Mouse (Mus musculus) layer of hippocampus, postnatal 36 days (tissue): Measurements from ENCODE around the gene Traf2. TPM values are rescaled to one million over a fixed set of nuclear protein-coding genes. Genes with fewer than 3 reads are reported as not detected.

Experiments used
- DNase-seq, 2 experiments: peaks; one replicate each; pipeline ENCODE4 v3.0.0; 2022
- total RNA-seq, 2 experiments: library from RNA; stranded (reverse); gene quantifications; 2 replicates each; pipeline ENCODE4 v1.2.3; 2021

Traf2 gene
- total RNA-seq, 2 experiments from 2014 or later = 11.9 to 12.6 TPM

DNA sequence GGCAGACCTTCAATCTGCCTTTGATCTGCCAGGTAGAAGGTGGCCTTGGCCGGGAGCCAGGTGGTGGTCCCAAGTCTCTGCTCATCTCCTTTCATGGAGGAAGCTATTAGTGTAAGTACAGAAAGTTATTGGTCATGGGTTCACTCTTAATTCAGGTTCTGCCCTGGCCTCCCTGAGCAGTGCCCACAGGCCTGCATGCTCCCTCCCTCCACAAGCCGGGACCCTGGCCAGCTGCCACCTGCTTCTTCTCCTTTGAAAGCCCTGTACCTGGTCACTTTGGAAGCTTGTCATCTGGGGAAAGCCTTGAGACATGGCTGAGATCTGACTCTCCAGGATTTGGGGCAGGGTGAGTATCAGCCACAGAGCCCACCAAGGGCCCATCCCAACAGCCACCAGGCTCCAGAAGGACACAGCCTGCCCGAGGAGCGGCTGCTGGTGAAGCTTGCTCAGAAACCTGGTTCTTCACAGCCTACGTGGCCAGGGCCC lies 53.2 kb downstream of the Traf2 start, which contains the start of gene Lcn12:
Lcn12 (minus strand) TSS at position 436 of the 486 bp plus-strand sequence.
- no peak for DNase-seq

DNA sequence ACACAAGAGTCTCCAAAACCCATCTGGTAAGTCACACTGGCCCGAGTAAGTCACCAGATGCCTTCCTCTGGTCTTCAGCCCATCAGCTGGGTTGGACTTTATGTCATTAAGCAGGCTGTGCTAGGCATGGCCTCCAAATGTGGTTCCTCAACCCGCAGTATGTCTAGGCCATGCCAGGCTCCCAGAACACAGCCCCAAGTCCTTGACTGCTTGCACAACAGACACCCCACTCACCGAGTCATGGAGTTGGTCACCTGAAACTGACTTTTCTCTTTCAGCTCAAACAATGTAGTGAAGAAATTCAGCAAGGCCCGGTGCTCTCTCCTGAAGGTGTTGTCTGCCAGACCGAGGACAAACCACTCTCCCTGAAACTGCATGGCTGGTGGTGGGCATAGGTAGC lies 53.8 kb downstream of the Traf2 start:
- no peak for DNase-seq

DNA sequence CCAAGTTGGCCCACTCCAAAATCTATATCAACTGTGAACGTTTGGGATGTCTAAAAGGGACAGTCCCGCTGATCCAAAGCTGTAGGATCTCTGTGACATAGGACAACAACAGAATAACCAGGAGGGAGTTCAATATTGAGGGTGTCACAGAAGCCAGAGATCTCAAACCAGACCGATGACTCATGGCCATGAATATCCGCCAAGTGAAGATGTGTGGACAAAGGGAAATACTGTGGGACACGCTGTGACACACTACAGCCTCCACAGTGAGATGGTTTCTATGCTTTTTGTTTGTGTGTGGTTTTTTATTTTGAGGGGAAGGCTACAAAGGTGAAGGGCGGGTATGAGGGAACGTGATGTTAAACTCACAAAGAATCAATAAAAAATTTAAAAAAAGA lies 58.1 kb downstream of the Traf2 start:
- DNase-seq = no peak

DNA sequence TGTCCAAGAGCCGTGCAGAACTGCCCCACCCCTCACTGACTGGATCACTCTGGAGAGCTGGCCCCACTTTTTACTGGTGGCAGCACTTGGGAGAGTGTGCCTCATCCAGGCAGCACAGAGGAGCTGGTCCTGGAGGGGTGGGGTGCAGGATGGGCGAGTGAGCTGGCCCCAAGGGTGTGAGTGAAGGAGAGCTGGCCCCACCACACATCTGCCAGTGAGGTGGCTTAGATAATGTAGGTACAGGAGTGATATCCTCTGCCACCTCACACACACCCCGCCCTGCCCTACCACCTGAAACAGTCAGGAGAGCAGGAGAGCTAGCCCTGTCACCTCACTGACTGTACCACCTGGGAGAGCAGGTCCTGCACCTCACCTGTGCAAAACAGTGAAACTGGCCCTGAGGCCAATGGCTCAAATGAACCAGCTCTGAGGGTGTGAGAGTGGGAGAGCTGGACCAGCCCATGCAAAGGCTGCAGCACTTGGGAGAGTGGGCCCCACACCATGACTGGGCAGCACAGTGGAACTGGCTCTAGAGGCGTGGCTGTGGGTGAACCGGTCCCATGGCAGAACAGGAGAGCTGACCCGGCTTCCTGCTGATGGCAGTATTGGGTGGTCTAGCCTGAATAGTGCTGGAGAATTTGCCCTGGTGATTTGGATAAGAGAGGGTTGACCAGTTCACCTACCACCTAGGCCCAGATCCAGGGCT lies 58.6 kb downstream of the Traf2 start:
- no peak for DNase-seq

DNA sequence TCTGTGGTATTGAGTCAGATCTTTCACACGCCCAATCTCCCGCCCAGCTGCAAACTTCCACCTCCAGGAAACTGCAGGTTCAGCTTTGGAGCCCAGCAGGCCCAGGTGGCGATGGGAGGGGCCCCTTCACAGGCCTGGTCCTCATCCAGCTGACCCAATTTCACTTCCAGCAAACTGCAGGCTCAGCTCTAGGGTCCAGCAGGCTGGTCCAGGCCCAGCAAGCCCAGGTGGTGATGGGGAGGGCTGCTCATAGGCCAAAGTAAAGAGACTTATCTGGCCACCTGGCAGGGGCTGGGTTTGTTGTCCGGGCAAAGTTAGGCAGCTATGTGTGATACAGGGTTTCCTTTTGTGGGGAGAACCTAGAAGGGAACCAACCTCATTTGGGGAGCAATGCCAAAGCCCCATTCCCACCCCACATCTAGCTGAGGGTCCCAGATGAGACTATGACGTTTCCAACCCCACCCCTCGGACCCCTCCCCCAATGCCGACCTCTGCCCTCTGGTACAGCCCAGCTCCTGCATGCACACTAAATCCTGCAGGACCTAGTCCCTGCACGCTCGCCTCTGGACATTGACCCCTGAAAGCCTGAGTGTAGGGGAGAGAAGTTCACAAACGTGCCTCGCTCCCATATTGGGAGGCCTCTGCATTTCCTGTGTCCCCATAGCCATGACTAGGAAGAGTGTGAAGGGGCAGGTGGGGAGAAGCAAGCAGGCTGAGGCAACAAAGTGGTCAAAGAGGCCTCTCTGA lies 61.7 kb downstream of the Traf2 start:
- DNase-seq = no peak

DNA sequence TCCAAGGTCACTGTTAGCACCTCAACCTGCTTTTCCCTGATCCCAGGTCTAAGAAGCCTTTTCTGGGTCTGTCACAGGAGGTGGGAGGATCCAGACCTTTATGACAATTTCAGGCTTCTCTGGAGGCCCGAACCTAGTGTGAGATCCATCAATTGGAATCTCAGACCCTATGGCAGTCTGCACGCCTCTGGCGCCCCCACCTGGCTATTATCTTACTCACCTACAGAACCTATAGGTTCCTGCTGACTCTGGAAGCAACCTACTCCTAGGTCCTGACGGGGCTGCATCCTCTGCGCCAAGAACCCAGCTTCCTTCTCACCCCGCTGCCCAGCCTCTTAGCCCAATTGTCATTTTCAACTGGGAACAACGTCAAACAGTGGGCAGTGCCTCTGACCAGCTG lies 63.8 kb downstream of the Traf2 start:
- no peak for DNase-seq

DNA sequence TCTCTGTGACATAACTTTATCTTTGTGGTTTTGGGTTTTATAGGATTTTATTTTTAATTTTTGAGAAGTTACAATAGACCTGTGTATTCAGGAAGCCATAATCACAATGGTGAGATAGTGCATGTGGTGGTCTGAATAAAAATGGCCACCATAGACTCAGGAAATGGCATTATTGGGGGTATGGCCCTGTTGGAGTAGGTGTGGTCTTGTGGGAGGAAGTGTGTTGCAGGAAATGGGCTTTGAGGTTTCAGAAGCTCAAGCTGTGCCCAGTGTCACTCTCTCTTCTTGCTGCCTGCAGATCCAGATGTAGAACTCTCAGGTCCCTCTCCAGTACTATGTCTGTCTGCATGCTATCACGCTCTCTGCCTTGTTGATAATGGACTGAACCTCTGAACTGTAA lies 66.2 kb downstream of the Traf2 start:
- DNase-seq = no peak

DNA sequence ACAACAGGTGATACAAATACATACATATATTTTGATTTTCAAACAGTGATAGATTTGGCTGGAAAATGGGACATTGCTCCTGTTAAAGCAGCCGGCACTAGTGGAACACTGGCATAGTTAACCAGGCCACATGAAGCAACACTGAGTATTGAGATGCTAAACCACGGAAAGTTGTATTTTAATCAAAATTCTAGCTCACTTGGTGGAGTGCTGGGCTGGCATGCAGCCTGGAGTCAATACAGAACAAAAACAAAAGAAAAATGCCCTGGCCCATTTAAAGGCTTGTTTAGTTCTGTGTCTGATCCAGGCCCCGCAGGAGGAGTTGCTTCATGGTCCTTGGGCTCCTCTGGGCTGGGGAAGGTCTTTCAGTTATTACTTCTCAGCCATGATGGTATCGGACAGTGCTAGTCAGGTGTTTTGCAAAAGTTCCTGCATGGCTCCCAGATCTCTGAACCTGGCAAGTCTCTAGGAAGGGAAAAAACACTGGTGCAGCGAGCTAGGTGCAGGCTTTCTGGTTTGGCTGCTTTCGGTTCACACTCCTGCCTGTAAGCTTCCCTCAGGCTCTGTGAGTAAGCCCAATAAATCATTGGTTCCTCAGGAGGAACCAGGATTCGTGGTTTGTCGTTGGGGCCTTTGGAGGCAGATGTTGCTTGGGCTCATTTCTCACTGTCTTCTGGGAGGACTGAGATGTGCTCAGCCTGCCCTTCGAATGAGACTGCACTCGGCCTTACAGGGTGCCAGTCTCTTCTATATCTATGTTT lies 67.0 kb downstream of the Traf2 start:
- DNase-seq = no peak

DNA sequence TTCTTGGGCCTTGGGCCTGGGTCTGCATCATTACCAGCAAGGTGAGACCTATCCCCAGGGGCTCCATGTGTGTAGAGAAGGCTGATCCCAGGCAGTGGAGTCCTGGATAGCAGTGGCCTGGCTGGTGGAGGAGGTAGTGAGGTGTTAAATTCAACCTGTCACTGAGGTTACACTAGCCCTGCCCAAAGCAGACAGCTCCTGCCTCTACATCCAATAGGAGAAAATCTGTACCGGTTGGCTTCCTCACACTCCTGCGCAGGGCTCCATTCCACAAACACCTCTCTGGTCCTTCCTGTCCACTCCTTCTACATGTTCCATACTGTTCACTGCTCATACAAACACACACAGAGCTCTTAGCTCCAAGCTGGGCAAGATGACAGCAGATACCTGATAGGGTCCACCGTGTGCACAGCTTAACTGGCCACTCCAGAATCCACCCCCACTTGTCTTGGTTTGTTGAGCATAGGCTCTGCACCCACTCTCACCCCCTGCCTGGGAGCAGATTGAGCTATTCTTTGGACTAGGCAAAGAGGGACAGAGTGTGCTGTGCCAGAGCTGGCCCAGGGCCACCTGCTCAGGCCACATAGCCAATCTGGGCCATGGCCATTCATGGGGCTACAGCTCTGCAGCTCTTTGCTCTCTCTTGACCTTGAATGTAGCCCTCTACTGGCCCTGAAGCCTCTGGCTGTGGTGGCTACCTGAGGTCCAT lies 68.6 kb downstream of the Traf2 start:
- DNase-seq = peak; percentile 66 to 70

DNA sequence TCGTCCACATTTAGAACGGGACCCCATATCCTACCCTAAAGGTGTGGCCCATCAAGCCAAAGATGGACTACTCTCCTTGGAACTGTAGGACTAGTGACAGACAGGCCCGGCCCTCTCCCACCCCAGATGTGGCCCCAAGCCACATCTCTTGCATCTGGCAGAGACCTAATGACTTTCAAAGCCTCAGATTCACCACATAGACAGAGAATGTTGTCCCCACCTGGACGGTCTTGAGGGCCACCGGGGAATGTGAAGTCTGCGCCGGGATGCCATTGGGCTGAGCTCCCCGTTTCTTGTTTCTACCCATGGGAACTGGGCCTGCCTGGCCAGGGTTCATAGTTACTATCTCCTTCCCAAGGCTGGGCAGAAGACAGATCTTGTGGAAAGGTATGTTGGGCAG lies 69.2 kb downstream of the Traf2 start:
- no peak for DNase-seq

DNA sequence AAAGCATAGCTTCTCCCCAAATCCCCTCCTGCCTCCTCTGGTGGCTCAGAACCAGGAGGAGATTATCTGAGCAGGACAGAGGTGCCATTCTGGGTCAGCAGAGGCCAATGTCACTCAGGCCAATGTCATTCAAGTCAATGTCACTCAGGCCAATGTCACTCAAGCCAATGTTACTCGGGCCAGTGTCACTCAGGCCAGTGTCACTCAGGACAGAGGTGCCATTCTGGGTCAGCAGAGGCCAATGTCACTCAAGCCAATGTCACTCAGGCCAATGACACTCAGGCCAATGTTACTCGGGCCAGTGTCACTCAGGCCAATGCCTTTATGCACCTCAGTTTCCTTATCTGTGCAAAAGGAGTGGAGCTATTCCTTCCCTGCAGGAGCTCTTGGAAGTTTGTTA lies 74.2 kb downstream of the Traf2 start:
- DNase-seq = no peak

DNA sequence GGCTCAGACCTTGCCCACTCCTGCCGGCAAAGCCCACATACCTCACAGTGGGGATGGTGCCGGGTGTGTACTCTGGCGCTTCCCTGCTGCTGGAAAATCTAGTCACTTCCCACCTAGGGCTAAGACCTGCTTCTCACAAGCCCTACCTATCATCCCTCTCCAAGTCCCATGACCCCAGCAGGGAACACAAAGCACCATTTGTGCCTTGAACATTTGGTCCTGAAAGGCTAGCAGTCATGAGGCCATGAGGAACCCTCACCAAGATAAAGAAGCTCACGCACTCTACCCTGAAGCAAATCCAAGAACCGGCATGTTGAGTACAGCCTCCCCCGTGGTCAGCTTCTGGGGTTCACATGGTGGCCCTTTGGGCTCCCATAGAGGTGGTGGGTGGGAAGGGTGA lies 76.8 kb downstream of the Traf2 start, which contains the start of gene Ptgds:
Ptgds (minus strand) TSS at position 78 of the 400 bp plus-strand sequence.
- DNase-seq = no peak

DNA sequence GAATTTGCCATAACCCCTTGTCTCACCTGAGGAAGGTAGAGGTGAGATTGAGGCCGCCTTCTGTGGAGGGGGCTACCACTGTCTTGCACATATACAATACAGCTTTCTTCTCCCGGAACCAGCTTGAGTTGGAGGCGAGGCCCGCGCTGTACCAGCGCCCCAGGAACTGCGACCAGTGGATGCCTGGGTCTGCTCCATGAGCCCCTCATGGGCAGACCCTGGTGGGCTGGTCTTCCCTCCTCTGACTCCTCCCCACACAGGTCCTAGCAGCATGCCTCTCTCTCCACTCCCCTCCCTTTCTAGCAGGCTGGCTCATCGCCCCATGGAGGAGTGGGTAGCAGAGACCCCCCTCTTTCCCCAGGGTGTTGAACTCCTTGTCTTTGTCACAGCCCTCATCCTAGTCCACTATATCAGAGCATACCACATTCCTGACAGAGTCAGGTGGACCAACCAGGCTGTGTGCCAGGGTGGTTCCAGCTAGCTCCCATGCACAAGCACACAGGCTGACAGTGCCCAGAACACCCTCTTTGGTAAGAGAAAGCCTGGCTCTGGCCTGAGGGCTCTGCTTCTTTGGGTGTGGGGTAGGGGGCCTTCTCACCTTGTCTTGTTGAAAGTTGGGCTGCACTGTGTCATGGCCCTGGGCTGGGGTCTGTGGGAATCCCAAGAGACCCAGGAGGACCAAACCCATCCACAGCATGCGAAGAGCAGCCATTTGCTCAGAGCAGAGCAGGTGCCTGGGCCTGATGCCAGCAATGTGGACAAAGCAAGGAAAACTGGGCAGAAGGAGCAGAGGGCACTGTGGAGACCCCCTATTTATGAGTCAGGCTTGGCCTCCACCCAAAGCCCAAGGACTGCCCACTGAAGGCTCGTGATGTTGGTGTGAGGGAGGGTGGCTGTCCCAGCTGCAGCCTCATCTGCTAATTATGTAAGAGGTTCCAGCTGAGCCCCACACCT lies 77.5 kb downstream of the Traf2 start:
- DNase-seq = peak; percentile 36 to 58

Other genes with a start within 250 kb of the Traf2 start
- gene Grin1, start 227.8 kb downstream of the Traf2 start, total RNA-seq = 100 to 1,000 TPM; 420 to 431 TPM
- gene Man1b1, start 214.6 kb downstream of the Traf2 start, total RNA-seq = 10 to 100 TPM; 50.6 to 52.3 TPM
- 10 to 100 TPM; 26.1 to 38.4 TPM for gene Dpp7, start 190.6 kb downstream of the Traf2 start, total RNA-seq
- 10 to 100 TPM; 10.8 to 13.8 TPM for gene Uap1l1, start 181.3 kb downstream of the Traf2 start, total RNA-seq
- gene Sapcd2, start 174.6 kb downstream of the Traf2 start, total RNA-seq = 1 to 10 TPM; 3.7 to 4.6 TPM
- gene Entpd2, start 151.1 kb downstream of the Traf2 start, total RNA-seq = 10 to 100 TPM; 14.9 to 16.1 TPM
- gene Npdc1, start 147.6 kb downstream of the Traf2 start, total RNA-seq = 100 to 1,000 TPM; 422 to 431 TPM
- under 1 TPM; 0.87 to 0.94 TPM for gene Fut7, start 123.7 kb downstream of the Traf2 start, total RNA-seq
- 100 to 1,000 TPM; 147 to 167 TPM for gene Abca2, start 118.2 kb downstream of the Traf2 start, total RNA-seq
- gene Clic3, start 90.1 kb downstream of the Traf2 start, total RNA-seq = under 1 TPM in 1 of 2 experiments, not detected in 1; 0.66 TPM
- gene Paxx, start 85.8 kb downstream of the Traf2 start, total RNA-seq = 10 to 100 TPM; 46.2 to 62.8 TPM
- gene Ptgds, start 76.9 kb downstream of the Traf2 start, total RNA-seq = 100 to 1,000 TPM; 435 to 800 TPM
- not detected for gene Lcn12, start 53.0 kb downstream of the Traf2 start, total RNA-seq
- gene Fbxw5, start 46.2 kb downstream of the Traf2 start, total RNA-seq = 100 to 1,000 TPM; 115 to 116 TPM
- gene C8g, start 45.2 kb downstream of the Traf2 start, total RNA-seq = 1 to 10 TPM in 1 of 2 experiments, under 1 TPM in 1; 0.88 to 1.5 TPM
- 100 to 1,000 TPM; 200 to 212 TPM for gene Edf1, start 10.9 kb upstream of the Traf2 start, total RNA-seq
- gene Mamdc4, start 27.9 kb upstream of the Traf2 start, total RNA-seq = 1 to 10 TPM; 3.1 to 3.2 TPM
- gene Phpt1, start 28.3 kb upstream of the Traf2 start, total RNA-seq = 10 to 100 TPM; 62.5 to 68.3 TPM
- 100 to 1,000 TPM in 1 of 2 experiments, 10 to 100 TPM in 1; 96.4 to 117 TPM for gene Ajm1, start 34.8 kb upstream of the Traf2 start, total RNA-seq
- 100 to 1,000 TPM; 142 to 155 TPM for gene Rabl6, start 61.6 kb upstream of the Traf2 start, total RNA-seq
- gene Ccdc183, start 70.7 kb upstream of the Traf2 start, total RNA-seq = not detected
- gene Tmem141, start 75.1 kb upstream of the Traf2 start, total RNA-seq = 10 to 100 TPM; 13.1 to 16.6 TPM
- under 1 TPM; 0.32 to 0.43 TPM for gene Fcna, start 81.1 kb upstream of the Traf2 start, total RNA-seq
- not detected for gene Lcn8, start 106.2 kb upstream of the Traf2 start, total RNA-seq
- not detected for gene Lcn5, start 111.0 kb upstream of the Traf2 start, total RNA-seq
- gene Lcn6, start 129.8 kb upstream of the Traf2 start, total RNA-seq = not detected
- gene Lcn10, start 135.8 kb upstream of the Traf2 start, total RNA-seq = not detected
- not detected for gene Obp2a, start 153.1 kb upstream of the Traf2 start, total RNA-seq
- 10 to 100 TPM; 82.1 to 87.9 TPM for gene Bmyc, start 159.8 kb upstream of the Traf2 start, total RNA-seq
- under 1 TPM in 1 of 2 experiments, not detected in 1; 0.85 TPM for gene Obp2b, start 190.1 kb upstream of the Traf2 start, total RNA-seq
- gene Lcn3, start 218.6 kb upstream of the Traf2 start, total RNA-seq = not detected
- not detected for gene Lcn11, start 230.1 kb upstream of the Traf2 start, total RNA-seq
- not detected for gene Gm13539, start 235.3 kb upstream of the Traf2 start, total RNA-seq